Mouse (Mus musculus) forebrain, embryonic 11.5 days (tissue): Measurements from ENCODE around the gene Ccna1. TPM values are rescaled to one million over a fixed set of nuclear protein-coding genes. Genes with fewer than 3 reads are reported as not detected.
A peak's percentile ranks its signal among the peaks of the same experiment; 100 is the strongest.

ENCODE experiments used
- ATAC-seq: fragments of 200-750 bp; cut with Nextera tagmentation; replicated peaks from 2 replicates; pipeline ENCODE4 v1.8.0; 2017; ENCODE audit warnings: moderate TSS enrichment; ENCODE audit not compliant: low FRiP score
- DNase-seq: peaks from one replicate; pipeline ENCODE4 v3.0.0-alpha.2; 2017; ENCODE audit warnings: low spot score
- H3K27ac ChIP-seq: fragments of 300-500 bp; sonication (generic); 2 replicates; pipeline ENCODE4 v1.5.1; 2014; ENCODE audit warnings: low read depth, low read length
- H3K27me3 ChIP-seq: fragments of 300-500 bp; sonication (generic); 2 replicates; pipeline ENCODE4 v1.6.1; 2014; ENCODE audit warnings: mild to moderate bottlenecking, low read length, mixed read lengths; ENCODE audit not compliant: control insufficient read depth, insufficient read depth
- H3K36me3 ChIP-seq: fragments of 300-500 bp; sonication (generic); 2 replicates; pipeline ENCODE4 v1.6.1; 2014; ENCODE audit warnings: mild to moderate bottlenecking, low read length, moderate library complexity, mixed read lengths; ENCODE audit not compliant: control insufficient read depth, insufficient read depth
- H3K4me1 ChIP-seq: fragments of 300-500 bp; sonication (generic); replicated peaks from 2 replicates; pipeline ENCODE4 v1.6.1; 2014; ENCODE audit warnings: low read length, mixed read lengths; ENCODE audit not compliant: control insufficient read depth, insufficient read depth
- H3K4me2 ChIP-seq: fragments of 300-500 bp; sonication (generic); 2 replicates; pipeline ENCODE4 v1.6.1; 2014; ENCODE audit warnings: low read depth, mild to moderate bottlenecking, low read length, moderate library complexity, mixed read lengths; ENCODE audit not compliant: severe bottlenecking
- H3K4me3 ChIP-seq: fragments of 300-500 bp; sonication (generic); 2 replicates; pipeline ENCODE4 v1.5.1; 2014; ENCODE audit warnings: low read depth, low read length
- H3K9ac ChIP-seq: fragments of 300-500 bp; sonication (generic); 2 replicates; pipeline ENCODE4 v1.6.1; 2014; ENCODE audit warnings: low read length
- H3K9me3 ChIP-seq: fragments of 300-500 bp; sonication (generic); 2 replicates; pipeline ENCODE4 v1.6.1; 2016; ENCODE audit warnings: low read length, mixed read lengths; ENCODE audit not compliant: control insufficient read depth
- WGBS: fragments of 180-500 bp; shearing (Covaris S2); extraction: QIAGEN DNeasy Blood & Tissue Kit; methylation state at CpG from one replicate; pipeline ENCODE4 v1.1.7; 2014; 5-methylcytosine and 5-hydroxymethylcytosine counted together
- polyA plus RNA-seq: library from polyadenylated mRNA; unstranded; fragments of >200 nt; fragmentation: Nextera tagmentation; extraction: Ambion mirVana; gene quantifications from 2 replicates; pipeline ENCODE4 v1.2.1, GENCODE M21; 2014

The Ccna1 gene
- polyA plus RNA-seq, 1 experiment from 2014 or later = 3.6 TPM

GRCm38 (mm10) chr3:55022247-55022646 is 33.1 kb downstream of the Ccna1 start:
- WGBS = 84% methylated on average over 1 of the region's 1 CpGs
- no peak for DNase-seq

GRCm38 (mm10) chr3:55012536-55012935 is 42.8 kb downstream of the Ccna1 start:
- Histone ChIP-seq H3K4me1 (no peaks in the 10 kb centered on the region), H3K36me3 (no peaks in the 10 kb centered on the region), H3K9ac (no peak overlapping the region), H3K9me3 (no peaks in the 10 kb centered on the region), H3K4me3 (no peak overlapping the region), H3K27ac (no peak overlapping the region), H3K27me3 (peaks cover 2% of the 10 kb centered on the region; the same call in 1 of the 2 replicates), H3K4me2 (no peak overlapping the region)
- ATAC-seq = no peak
- no peak for DNase-seq
- WGBS = 73% methylated on average over 4 of the region's 4 CpGs

More at GRCm38 (mm10) chr3:55022247-55022646, 33.1 kb downstream of the Ccna1 start:
- Histone ChIP-seq H3K4me1 (no peaks in the 10 kb centered on the region), H3K36me3 (no peaks in the 10 kb centered on the region), H3K9ac (no peak overlapping the region), H3K4me2 (no peak overlapping the region), H3K27me3 (no peaks in the 10 kb centered on the region), H3K4me3 (no peak overlapping the region), H3K9me3 (no peaks in the 10 kb centered on the region; the same call in 1 of the 2 replicates), H3K27ac (no peak overlapping the region)
- ATAC-seq = no peak

- H3K4me3 ChIP-seq = no peak overlapping the region
- WGBS = 32% methylated on average over 7 of the region's 7 CpGs
- H3K27ac ChIP-seq = no peak overlapping the region
- no peaks in the 10 kb centered on the region for H3K4me1 ChIP-seq
- H3K9me3 ChIP-seq = no peaks in the 10 kb centered on the region
- ATAC-seq = no peak
- DNase-seq = peak; percentile 56
- no peaks in the 10 kb centered on the region for H3K36me3 ChIP-seq
- peaks cover 2% of the 10 kb centered on the region; the same call in 1 of the 2 replicates for H3K27me3 ChIP-seq
- H3K4me2 ChIP-seq = no peak overlapping the region
- H3K9ac ChIP-seq = no peak overlapping the region
Measured at GRCm38 (mm10) chr3:55011681-55012080, 43.6 kb downstream of the Ccna1 start.

- Histone ChIP-seq H3K36me3 (no peaks in the 10 kb centered on the region), H3K27me3 (peaks cover 2% of the 10 kb centered on the region; the same call in 1 of the 2 replicates), H3K27ac (no peak overlapping the region), H3K9me3 (no peaks in the 10 kb centered on the region), H3K4me2 (no peak overlapping the region), H3K4me1 (no peaks in the 10 kb centered on the region), H3K4me3 (no peak overlapping the region), H3K9ac (no peak overlapping the region)
- ATAC-seq (0 out of 2 replicates have a peak, but pooled peaks have one; percentile 51), DNase-seq (no peak)
- WGBS = 42% methylated on average over 6 of the region's 6 CpGs
Measured at GRCm38 (mm10) chr3:55008965-55009741, 46.1 kb downstream of the Ccna1 start.

GRCm38 (mm10) chr3:55004036-55004435 is 51.3 kb downstream of the Ccna1 start:
- Histone ChIP-seq H3K4me1 (no peaks in the 10 kb centered on the region), H3K9ac (no peak overlapping the region), H3K27me3 (peaks cover 2% of the 10 kb centered on the region; the same call in 1 of the 2 replicates), H3K4me3 (no peak overlapping the region), H3K27ac (no peak overlapping the region), H3K9me3 (no peaks in the 10 kb centered on the region), H3K36me3 (no peaks in the 10 kb centered on the region), H3K4me2 (no peak overlapping the region)
- DNase-seq (no peak), ATAC-seq (no peak)
- 71% methylated on average over 4 of the region's 4 CpGs for WGBS

- Histone ChIP-seq H3K4me2 (no peak overlapping the region), H3K9me3 (no peaks in the 10 kb centered on the region), H3K9ac (no peak overlapping the region), H3K27ac (no peak overlapping the region), H3K27me3 (no peaks in the 10 kb centered on the region), H3K4me1 (no peaks in the 10 kb centered on the region), H3K4me3 (no peak overlapping the region), H3K36me3 (no peaks in the 10 kb centered on the region)
- 73% methylated on average over 4 of the region's 4 CpGs for WGBS
- DNase-seq (no peak), ATAC-seq (no peak)
Measured at GRCm38 (mm10) chr3:55001677-55002076, 53.6 kb downstream of the Ccna1 start.

Other genes starting within 250 kb of the Ccna1 start
- 57.6 and 65.6 TPM in 2 replicates for gene Rfxap, start 247.7 kb downstream of the Ccna1 start, polyA plus RNA-seq
- 0.64 and 0.73 TPM in 2 replicates for gene Sertm1, start 139.6 kb downstream of the Ccna1 start, polyA plus RNA-seq
- gene Spg20, start 56.6 kb upstream of the Ccna1 start, polyA plus RNA-seq = 53.3 and 53.6 TPM in 2 replicates
- 0.08 and 0.12 TPM in 2 replicates for gene Ccdc169, start 81.8 kb upstream of the Ccna1 start, polyA plus RNA-seq
- gene Sohlh2, start 126.5 kb upstream of the Ccna1 start, polyA plus RNA-seq = 0.11 TPM in 1 of 2 replicates, not detected in the other
- 77.5 and 83.3 TPM in 2 replicates for gene Dclk1, start 186.9 kb upstream of the Ccna1 start, polyA plus RNA-seq